Mouse (Mus musculus): ENCODE data around the gene 1700001P01Rik.
A peak's percentile ranks its signal among the peaks of the same experiment; 100 is the strongest.

The 1700001P01Rik gene

GRCm38 (mm10) chr11:97809235-97810121 is 33.8 kb upstream of the 1700001P01Rik start:
- no peak for DNase-seq

GRCm38 (mm10) chr11:97808621-97809234 is 33.0 kb upstream of the 1700001P01Rik start:
- peak; percentile 64 for DNase-seq

GRCm38 (mm10) chr11:97808093-97808492 is 32.4 kb upstream of the 1700001P01Rik start:
- no peak for DNase-seq

GRCm38 (mm10) chr11:97807626-97808025 is 31.9 kb upstream of the 1700001P01Rik start:
- no peak for DNase-seq

- DNase-seq, result no peak
Measured at GRCm38 (mm10) chr11:97806613-97806964, 30.9 kb upstream of the 1700001P01Rik start.

GRCm38 (mm10) chr11:97805662-97806612 is 30.2 kb upstream of the 1700001P01Rik start:
- no peak for DNase-seq

GRCm38 (mm10) chr11:97804841-97805661 is 29.3 kb upstream of the 1700001P01Rik start:
- no peak for DNase-seq

GRCm38 (mm10) chr11:97803847-97804246 is 28.1 kb upstream of the 1700001P01Rik start:
- no peak for DNase-seq

- no peak for DNase-seq
Measured at GRCm38 (mm10) chr11:97802495-97802894, 26.8 kb upstream of the 1700001P01Rik start.

- no peak for DNase-seq
Measured at GRCm38 (mm10) chr11:97802194-97802470, 26.4 kb upstream of the 1700001P01Rik start.

GRCm38 (mm10) chr11:97801409-97802193 is 25.9 kb upstream of the 1700001P01Rik start:
- DNase-seq, result peak; percentile 58

- peak; percentile 44 for DNase-seq
Measured at GRCm38 (mm10) chr11:97800691-97801408, 25.1 kb upstream of the 1700001P01Rik start.

GRCm38 (mm10) chr11:97799994-97800690 is 24.4 kb upstream of the 1700001P01Rik start:
- DNase-seq, result peak; percentile 68

- peak; percentile 92 for DNase-seq
Measured at GRCm38 (mm10) chr11:97799146-97799993, 23.7 kb upstream of the 1700001P01Rik start.

- DNase-seq, result peak; percentile 92
Measured at GRCm38 (mm10) chr11:97798782-97799145, 23.0 kb upstream of the 1700001P01Rik start, which contains the start of gene Lasp1. Gene Lasp1, plus strand, starts transcription at chr11:97799000.

- DNase-seq, result no peak
Measured at GRCm38 (mm10) chr11:97798083-97798435, 22.3 kb upstream of the 1700001P01Rik start.

- no peak for DNase-seq
Measured at GRCm38 (mm10) chr11:97797369-97798082, 21.8 kb upstream of the 1700001P01Rik start.

- peak; percentile 80 for DNase-seq
Measured at GRCm38 (mm10) chr11:97796910-97797309, 21.2 kb upstream of the 1700001P01Rik start.

- no peak for DNase-seq
Measured at GRCm38 (mm10) chr11:97793165-97793564, 17.4 kb upstream of the 1700001P01Rik start.

Data from cerebellum, adult 11 months (tissue).